Comparison of ENCODE assay signal across 17 mouse cellular contexts in the genomic region with DNA sequence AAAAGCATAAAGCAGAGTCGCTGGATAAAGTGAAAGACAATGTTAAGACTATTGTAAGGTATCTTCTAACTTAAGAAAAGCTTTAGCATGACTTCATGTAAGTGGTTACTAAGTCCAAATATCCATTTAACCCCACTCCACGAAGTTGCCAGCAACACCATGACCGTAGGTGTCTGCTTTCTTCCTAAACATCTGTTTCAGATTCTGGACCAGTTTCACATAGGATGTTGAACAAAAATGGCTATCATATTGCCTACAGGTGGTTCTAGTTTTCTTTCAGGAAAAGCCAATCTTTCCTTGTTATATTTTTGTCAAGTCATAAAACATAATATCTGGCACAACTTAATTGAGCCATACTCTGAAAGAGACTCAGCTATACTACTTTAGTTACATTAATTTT.
"Had no signal": no experiment of that assay in that cellular context is flagged by ENCODE, and none has a peak within 500 bp of the region (broad histone marks: within the 10 kb centered on the region; RNA-seq: fewer than 3 reads in every experiment).

No protein-coding gene starts in this region.

- H3K9ac ChIP-seq: limb, embryonic 12.5 days; liver, embryonic 13.5 days; midbrain, embryonic 12.5 days; midbrain, embryonic 15.5 days; neural tube, embryonic 13.5 days had no signal

- H3K4me3 ChIP-seq: layer of hippocampus, adult 2 months; limb, embryonic 12.5 days; liver, embryonic 13.5 days; midbrain, embryonic 12.5 days; midbrain, embryonic 15.5 days; myocyte; neural tube, embryonic 13.5 days had no signal

- H3K9me3 ChIP-seq: limb, embryonic 12.5 days; liver, embryonic 13.5 days; midbrain, embryonic 12.5 days; midbrain, embryonic 15.5 days; neural tube, embryonic 13.5 days had no signal

- DNase-seq: kidney, adult 2 months; kidney, postnatal 25 days; layer of hippocampus, adult 9-11 months; liver, embryonic 13.5 days; lung, adult 2 months; lung, postnatal 14 days; lung, postnatal 4 days; thymus, adult 2 months; thymus, postnatal 25 days had no signal

- H3K27me3 ChIP-seq: limb, embryonic 12.5 days; liver, embryonic 13.5 days; midbrain, embryonic 12.5 days; midbrain, embryonic 15.5 days; neural tube, embryonic 13.5 days had no signal

- H3K4me1 ChIP-seq: liver, embryonic 13.5 days; midbrain, embryonic 12.5 days; midbrain, embryonic 15.5 days; neural tube, embryonic 13.5 days had no signal

- H3K27ac ChIP-seq: kidney, postnatal 0 days; layer of hippocampus, adult 2 months; limb, embryonic 12.5 days; liver, embryonic 13.5 days; midbrain, embryonic 12.5 days; midbrain, embryonic 15.5 days; neural tube, embryonic 13.5 days; stomach, postnatal 0 days had no signal

- ATAC-seq: midbrain, embryonic 15.5 days had no signal

- H3K4me2 ChIP-seq: limb, embryonic 12.5 days; liver, embryonic 13.5 days; midbrain, embryonic 12.5 days; midbrain, embryonic 15.5 days; neural tube, embryonic 13.5 days had no signal

- H3K36me3 ChIP-seq: limb, embryonic 12.5 days; liver, embryonic 13.5 days; midbrain, embryonic 12.5 days; midbrain, embryonic 15.5 days; neural tube, embryonic 13.5 days had no signal
